Mouse (Mus musculus): Measurements from ENCODE around the gene Trpc1. TPM values are rescaled to one million over a fixed set of nuclear protein-coding genes. Genes with fewer than 3 reads are reported as not detected.

Gene Trpc1
- 10 to 100 TPM; 47.9 to 48.5 TPM for total RNA-seq (2021)
- long read RNA-seq, experiment 1, full-length matches to known transcripts: 19 of 27 reads
- long read RNA-seq, experiment 1, partial matches to known transcripts: 3 of 27 reads
- long read RNA-seq, experiment 1, other reads (novel, unspliced or antisense): 5 of 27 reads
- long read RNA-seq, experiment 2, full-length matches to known transcripts: 28 of 39 reads
- long read RNA-seq, experiment 2, partial matches to known transcripts: 6 of 39 reads
- long read RNA-seq, experiment 2, other reads (novel, unspliced or antisense): 5 of 39 reads

DNA sequence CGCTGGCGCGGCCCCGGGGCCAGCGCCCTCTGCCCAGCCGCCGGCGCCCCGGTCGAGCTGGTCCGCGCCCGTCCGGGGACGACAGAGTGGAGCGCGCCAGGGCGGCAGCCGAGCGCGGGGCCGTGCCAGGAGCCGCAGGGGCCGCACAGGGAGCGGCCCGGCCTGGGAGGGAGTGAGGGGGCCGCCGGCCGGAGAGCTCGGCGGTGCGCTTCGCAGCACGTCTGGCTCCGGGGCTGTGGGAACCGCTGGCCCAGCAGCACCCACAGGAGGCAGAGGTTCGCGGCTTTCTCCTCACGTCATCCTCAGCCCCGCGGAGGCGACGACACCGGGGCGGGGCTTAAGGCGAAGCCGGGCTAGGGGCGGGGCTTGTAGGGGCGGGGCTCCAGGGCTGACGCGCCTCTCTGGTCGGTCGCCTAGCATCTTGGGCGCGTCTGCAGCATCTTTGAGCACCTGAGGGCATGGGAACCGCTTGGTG is at the start of gene Trpc1:
TSS of gene Trpc1 (minus strand) at position 339 of the 475 bp plus-strand sequence.
- peak; percentile 76 to 78 for DNase-seq (ENCODE audit: low spot score in 2 of 2)

DNA sequence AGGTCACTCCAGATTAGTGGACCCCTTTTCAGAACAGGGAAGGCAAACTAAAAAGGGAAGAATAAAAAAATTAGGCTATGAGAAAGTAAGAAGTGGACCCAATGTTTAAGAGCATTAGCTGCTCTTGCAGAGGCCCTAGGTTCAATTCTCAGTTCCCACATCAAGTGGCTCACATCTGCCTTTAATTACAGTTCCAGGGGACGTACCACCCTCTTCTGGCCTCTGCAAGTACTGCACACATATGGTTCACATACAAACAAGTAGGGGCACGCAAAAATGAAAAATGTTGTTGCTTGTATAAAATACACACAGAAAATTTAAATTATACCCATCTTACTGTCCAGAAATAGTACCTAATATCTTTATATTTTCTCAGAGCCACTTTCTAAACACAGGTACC is 46.1 kb upstream of the Trpc1 start:
- DNase-seq (ENCODE audit: low spot score in 2 of 2): no peak

DNA sequence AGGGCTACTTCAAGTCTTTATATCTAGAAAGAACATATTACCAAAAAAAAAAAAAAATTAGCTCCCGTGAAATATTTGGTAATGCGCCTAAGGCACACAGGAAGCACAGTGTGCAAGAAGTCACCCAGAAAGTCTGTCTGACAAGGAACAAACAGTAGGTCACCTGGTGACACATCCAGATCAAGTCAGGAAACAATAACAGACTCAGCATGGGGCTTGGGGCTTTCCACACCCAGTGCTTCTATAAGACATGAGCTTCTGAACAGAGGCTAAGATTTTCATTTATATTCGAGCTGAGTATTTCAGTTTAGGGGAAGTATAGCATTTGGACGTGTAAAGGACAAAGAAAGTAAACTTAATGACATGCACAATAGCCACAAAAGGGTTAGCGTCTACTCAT is 45.7 kb upstream of the Trpc1 start:
- no peak for DNase-seq (ENCODE audit: low spot score in 2 of 2)

DNA sequence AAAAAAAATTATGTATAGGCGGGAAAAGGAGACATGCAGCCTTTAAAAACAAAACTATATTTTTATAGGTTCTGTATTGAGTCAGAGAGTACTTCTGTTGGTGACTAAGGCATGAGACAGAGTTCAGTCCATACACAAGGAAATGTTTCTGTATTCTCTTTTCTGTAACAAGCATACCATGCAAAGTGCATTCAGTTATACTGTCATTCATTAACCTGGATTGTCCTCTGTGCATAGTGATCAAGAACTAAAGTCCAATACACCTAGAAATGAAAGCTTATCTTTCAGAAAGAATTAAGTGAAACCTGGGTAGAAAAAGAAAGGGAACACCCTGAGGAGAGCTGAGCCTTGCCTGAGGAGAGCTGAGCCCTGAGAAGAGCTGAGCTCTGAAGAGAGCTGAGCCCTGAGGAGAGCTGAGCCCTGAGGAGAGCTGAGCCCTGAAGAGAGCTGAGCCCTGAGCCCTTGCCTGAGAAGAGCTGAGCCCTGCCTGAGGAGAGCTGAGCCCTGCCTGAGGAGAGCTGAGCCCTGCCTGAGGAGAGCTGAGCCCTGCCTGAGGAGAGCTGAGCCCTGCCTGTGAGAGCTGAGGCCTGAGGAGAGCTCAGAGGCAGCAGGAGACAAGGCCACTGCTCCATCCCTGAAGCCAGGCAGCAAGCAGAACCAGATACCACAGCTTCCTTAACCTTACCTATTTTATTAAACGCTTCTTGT is 45.1 kb upstream of the Trpc1 start:
- no peak for DNase-seq (ENCODE audit: low spot score in 2 of 2)

DNA sequence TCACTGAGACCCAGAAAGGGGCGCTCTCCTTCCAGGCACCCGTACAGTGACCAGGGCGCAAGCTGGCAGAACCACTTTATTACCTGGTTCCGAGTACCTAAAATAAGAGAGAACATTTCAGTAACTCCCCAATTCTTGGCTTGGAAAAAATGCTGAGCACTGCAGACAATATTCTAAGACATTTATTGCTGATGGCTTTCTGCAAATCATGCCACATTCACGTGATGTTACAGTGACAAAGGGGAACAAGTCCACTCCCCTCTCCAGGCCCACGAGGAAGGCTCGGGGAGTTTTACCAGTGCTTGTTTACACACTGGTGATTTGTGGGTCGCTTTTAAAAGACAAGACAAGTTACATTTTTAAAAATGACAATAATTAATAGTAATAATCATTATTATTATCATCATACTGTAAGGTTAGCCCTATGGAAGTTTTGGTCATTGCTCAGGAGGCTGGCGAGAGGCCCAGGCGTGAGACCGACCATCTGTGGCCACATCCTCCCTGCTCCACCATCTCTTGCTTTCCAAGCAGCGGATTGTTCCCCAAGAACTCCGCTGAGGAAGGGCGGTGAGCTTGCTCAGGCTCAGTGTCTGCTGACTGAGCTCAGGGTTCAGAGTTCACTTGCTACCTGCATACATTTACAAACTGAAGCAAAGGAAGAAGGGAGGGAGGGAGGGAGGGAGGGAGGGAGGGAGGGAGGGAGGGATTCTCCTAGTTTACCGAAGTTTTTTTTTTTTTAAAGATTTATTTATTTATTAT is 44.0 kb upstream of the Trpc1 start:
- no peak for DNase-seq (ENCODE audit: low spot score in 2 of 2)

DNA sequence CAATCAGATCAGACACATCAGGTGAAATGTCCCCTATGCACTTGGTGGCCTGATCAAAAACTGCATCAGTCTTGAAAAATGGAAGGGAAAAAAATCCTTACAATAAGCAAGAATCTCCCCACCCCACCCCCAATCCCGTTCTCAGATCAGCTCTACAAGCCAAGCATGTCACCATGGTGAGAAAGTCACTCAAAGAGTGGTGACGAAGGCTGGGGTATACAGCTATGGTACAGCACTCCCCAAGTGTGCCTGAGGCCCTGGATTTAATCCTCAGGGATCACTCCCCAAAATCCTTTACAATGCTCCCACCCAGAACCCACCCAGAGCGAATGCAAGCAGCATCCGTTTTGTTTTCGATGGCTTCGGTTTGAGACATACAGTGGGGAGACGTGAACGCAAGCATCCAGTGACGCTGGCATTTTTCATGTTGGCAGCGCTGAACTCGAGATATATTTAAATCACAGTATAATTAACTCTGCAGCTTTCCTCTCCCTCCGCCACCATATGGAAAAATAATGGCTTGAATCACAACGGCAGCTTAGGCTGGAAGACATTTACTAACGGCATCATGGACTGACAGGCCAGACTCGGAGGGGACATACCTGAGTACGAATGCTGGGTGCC is 34.8 kb upstream of the Trpc1 start:
- no peak for DNase-seq (ENCODE audit: low spot score in 2 of 2)

DNA sequence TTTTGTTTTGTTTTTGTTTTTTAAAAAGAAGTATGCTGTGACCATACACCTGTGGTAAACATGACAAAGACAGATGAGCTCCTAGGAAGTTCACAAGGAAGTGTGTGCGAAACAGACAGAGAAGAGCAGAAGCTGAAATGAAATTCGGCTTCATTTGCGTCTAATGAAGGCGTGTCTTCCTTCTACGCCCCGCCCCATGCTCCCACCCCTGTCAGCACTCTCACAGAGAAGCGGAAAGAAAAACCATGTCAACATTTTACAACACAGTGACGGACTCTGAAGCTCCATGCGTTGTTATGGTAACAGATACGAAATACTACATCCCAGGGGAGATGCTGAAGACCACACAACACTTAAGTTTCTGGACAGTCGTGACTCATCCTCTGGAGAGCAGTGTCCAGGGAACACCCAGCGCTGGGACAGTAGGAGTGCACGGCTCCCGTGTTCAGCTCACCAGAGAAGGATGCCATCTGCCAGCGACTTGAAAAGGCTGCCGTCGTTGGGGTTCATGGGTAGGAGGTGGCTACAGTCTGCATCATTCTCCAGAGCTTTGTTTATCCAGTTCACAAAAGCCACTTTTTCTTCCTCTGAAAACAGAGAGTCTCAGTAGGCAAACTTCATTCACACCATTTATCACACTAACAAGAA is 33.6 kb upstream of the Trpc1 start:
- DNase-seq (ENCODE audit: low spot score in 2 of 2): no peak

DNA sequence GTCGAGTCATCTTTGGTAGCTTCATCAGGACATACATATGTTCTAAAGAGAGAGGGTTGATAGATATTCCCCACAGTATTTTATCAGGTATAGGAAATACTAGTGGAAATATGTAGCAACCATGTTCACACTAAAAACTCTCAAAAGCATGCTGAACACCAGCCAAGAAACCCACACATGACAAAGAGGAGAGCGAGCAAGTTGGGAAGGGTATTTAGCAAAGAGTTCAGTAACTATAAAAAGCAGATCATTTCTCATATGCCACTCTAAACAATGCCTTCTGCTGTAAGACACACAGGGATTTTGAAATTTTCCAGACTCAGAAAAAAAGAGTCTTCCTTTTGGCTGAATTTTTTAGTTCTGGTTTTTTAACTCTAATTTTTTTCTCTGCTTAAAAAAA is 21.5 kb upstream of the Trpc1 start:
- DNase-seq (ENCODE audit: low spot score in 2 of 2): peak in 1 of 2 experiments; percentile 46

DNA sequence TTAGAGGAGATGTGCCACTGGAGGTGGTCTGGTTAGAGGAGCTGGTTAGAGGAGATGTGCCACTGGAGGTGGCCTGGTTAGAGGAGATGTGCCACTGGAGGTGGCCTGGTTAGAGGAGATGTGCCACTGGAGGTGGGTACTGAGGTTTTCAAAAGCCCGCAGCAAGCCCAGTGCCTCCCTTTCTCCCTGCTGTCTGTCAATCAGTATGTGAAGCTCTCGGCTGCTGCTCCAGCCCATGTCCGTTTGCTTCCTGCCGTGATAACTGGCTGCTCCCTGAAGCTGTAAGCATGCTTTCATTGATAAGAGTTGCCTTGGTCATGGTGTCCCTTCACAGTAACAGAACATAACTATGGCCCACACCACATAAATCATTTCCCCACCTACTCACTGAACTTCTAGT is 13.0 kb upstream of the Trpc1 start:
- DNase-seq (ENCODE audit: low spot score in 2 of 2): no peak

DNA sequence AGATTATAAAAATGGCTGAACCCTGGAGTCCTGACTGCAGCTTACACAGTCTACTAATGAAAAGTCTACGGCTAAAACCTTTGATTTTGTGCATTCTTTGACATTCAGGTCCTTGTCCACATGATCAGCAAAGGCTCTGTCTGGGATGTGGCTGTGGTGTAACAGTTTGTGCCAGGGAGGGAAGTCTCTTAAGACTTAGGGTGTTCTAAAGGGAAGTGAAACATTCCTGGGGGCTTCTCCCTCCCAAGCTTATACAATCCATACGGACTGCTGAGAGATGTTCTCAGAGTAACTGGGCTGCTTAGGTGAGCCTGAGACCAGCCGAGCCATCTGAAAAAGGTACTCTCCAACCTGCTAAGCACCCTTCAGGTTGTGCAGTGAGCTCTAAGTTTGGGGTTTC is 12.1 kb upstream of the Trpc1 start:
- no peak for DNase-seq (ENCODE audit: low spot score in 2 of 2)

DNA sequence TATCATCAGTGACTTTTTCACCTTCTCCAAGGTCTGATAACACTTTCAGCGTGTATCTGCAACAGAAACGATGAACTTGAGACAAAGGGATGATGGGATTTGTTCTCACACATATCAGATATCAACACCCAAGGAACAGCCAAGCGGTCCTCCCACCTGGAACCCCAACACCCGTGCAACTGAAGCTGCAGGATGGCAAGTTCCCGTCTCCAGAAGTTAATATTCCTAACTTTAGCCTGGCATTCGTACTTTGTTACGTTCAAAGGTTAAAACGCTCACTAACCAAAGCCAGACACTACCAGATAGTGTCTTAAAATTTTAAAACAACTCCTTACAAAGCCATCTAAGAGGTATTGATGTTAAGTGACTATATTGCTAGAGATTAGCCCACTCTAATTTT is 11.2 kb upstream of the Trpc1 start:
- DNase-seq (ENCODE audit: low spot score in 2 of 2): no peak

DNA sequence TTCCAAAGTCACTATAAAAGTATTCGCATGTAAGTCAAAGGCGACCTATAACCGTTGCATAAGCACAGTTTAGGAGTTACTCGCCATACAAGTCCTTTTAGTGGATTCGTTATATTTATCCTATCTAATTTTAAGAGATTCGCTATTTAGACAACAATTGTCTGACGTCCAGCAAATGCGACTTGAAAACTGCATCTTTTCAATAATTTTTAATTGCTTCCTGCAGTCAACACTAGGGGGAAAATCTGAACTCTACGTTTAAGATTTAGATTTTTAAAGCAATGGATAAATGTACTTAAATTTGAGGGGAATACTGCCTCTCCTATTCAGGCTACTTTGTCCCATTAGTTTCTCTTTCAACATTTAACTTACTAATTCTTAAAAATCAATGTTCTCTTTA is 571 bp upstream of the Trpc1 start:
- no peak for DNase-seq (ENCODE audit: low spot score in 2 of 2)

DNA sequence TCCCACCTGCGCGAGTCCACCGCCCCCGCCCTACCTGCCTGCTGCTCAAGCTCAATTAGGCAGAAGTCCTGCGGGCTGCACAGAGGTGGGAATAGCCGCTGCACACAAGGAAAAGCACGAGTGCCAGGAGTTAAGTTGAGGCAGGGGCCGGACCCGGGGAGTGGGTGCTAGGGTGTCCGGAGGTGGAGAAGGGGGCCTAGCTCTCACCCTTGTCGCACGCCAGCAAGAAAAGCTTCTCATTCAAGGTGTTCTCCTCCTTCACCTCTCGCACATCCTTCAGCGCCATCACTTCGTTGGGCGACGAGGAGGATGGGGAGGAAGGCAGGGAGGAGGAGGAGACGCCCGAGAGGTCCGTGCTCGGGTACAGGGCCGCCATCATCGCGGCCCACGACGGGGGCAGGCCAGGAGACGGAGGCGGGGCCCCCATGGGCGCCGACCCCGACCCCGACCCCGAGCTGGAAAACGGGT is 680 bp downstream of the Trpc1 start:
- DNase-seq (ENCODE audit: low spot score in 2 of 2): peak in 1 of 2 experiments; percentile 6

DNA sequence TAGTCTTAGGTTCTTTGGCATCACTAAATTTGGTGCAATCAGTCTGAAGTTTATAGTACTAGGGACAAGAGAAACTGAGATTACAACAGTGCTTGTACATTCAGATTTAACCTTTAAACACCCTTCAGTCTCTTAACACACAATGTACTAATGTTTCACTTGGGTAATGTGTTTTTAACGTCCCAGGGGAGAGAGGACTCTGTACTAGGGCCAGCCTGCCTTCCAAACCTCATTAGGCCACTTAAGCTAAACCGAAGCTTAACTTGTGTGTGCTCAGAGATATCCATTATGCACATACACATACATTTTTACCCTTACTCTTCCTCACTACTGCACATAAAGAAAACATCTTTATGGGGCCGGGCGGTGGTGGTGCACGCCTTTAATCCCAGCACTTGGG is 2.9 kb downstream of the Trpc1 start:
- DNase-seq (ENCODE audit: low spot score in 2 of 2): no peak

DNA sequence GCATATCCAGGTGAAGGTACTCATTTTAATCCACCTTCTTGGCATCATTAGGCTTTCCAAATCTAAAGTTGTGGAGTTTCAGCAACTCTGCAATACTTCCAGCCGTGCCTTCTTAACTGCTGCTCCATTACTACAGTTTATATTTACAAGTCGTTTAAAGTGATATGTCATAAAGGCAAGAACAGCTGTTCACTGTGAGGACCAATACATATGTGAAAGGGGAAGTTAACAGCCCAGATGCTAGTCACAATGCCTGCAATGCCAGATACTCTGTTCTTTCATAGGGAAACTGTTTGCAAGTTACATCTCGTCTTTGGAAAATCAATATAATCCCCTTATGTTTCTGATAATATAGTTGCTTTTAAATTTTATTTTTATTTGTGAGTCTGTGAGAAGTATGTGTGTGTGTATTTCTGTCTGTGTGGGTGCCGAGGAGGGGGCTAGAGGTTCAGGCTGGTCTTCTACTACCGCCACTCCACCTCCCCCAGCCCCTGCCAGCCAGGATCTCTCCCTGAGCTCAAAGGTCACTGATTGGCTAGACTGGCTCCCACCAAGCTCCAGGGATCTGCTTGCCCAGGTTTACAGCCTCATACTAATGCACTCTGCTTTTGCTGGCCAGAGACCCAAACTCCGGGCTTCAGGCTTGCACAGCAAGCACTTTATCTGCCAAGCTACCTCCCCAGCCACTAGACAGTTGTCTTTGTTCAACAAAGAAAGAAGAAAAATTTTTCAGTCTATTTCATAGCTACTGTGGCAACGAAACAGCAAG is 5.1 kb downstream of the Trpc1 start:
- no peak for DNase-seq (ENCODE audit: low spot score in 2 of 2)

DNA sequence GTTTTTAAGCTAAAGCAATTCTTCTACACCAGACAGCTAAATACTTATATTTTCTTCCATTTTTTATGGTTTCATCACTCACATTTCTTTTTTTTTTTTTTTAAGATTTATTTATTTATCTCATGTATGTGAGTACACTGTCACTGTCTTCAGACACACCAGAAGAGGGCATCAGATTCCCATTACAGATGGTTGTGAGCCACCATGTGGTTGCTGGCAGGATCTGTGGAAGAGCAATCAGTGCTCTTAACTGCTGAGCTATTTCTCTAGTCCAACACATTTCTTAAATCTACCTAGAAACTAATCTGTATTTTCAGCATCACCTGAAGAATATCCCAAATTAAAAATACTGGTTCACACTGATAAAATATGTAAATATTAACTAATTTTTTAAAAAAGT is 13.9 kb downstream of the Trpc1 start:
- no peak for DNase-seq (ENCODE audit: low spot score in 2 of 2)

DNA sequence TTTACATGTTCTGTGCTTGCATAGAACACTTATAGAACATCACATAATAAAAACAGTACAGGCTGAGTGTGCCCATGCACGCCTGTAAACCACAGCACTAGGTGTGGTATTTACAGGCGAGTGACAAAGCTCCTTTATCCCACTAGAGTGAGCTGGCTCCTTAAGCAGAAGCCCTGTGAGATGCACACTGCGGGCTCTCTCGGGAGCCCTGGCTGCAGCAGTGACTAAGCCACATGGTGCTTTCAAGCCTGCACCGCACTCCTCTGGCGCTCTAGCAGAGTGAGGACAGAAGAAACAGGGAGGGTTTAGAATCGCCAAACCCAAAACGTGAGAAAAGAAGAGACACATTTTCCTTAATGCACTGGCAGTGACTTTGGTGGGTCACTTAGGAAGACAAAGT is 37.6 kb downstream of the Trpc1 start:
- no peak for DNase-seq (ENCODE audit: low spot score in 2 of 2)

DNA sequence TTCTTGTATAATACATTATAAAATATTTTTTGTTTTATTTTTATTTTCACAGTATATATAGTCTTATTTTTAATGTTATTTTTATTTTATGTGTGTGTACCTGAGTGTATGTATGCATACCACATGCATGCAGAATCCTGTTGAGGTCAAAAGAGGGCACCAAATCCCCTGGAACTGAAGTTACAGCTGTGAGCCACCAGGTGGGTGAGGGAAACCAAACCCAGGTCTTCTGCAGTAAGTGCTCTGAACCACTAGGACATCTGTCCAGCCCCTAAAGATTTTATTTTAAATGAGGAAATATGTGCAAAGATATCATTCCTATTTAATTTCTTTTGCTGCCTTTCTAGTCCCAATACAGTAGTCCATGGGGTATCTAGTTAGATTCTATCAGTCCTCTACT is 41.2 kb downstream of the Trpc1 start:
- DNase-seq (ENCODE audit: low spot score in 2 of 2): no peak

DNA sequence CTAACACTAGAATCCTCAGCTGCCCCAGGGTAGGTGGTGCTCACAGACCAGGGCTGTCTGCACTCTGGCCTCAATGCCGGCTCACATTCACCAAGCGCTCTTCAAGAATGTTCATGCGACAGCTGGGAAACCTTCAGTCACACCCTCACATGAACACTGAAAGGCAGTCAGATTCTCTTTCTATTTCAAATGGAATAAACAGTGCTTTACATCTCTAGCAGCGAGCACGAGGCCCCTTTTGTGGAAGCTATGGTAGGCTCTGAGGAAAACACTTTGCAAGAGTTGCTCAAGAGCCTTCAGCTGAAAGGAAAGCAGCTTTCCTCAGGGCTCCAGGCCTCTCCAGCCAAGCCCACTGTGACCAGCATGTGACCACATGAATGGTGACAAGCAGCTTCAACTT is 44.8 kb downstream of the Trpc1 start:
- no peak for DNase-seq (ENCODE audit: low spot score in 2 of 2)

DNA sequence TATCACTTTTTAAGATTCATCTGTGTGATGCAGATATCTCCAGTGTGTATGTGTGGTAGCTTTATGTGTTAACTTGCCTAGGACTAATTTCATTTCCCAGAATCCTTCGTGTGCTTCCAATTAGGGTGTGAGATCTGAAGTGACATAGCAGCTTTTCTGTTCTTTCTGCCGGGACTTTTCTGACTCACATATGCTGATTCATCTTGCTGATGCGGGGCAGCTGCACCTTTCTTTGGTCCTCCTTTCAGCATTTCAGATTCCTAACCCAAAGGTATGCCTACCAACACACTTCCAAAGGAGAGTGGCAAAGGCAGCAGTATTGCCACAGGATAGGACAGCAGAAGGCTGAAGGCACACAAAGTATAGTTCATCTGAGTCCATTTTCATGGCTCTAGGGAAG is 46.1 kb downstream of the Trpc1 start:
- no peak for DNase-seq (ENCODE audit: low spot score in 2 of 2)
